Mouse (Mus musculus) skeletal muscle tissue, adult 2 months (tissue): Measurements from ENCODE around the gene Cdc25b.

Experiments
- DNase-seq: peaks from one replicate; pipeline ENCODE4 v3.0.0-alpha.2; 2012; ENCODE audit warnings: low read depth, low spot score

Cdc25b gene

GRCm38 (mm10) chr2:131159938-131160581, 26.7 kb upstream of the Cdc25b start, which contains the start of gene 1700037H04Rik:
1700037H04Rik (minus strand) TSS chr2:131160081.
- peak; percentile 98 for DNase-seq

GRCm38 (mm10) chr2:131160671-131161111, 26.1 kb upstream of the Cdc25b start:
- peak; percentile 30 for DNase-seq

- DNase-seq = no peak
Observed at GRCm38 (mm10) chr2:131163924-131164323, 22.8 kb upstream of the Cdc25b start.

- no peak for DNase-seq
Observed at GRCm38 (mm10) chr2:131166172-131166571, 20.6 kb upstream of the Cdc25b start.

GRCm38 (mm10) chr2:131167984-131168383, 18.8 kb upstream of the Cdc25b start:
- no peak for DNase-seq

GRCm38 (mm10) chr2:131168914-131169313, 17.8 kb upstream of the Cdc25b start:
- DNase-seq = no peak

- no peak for DNase-seq
Observed at GRCm38 (mm10) chr2:131170936-131171335, 15.8 kb upstream of the Cdc25b start.

GRCm38 (mm10) chr2:131171401-131172104, 15.2 kb upstream of the Cdc25b start:
- DNase-seq = no peak

GRCm38 (mm10) chr2:131172322-131172721, 14.4 kb upstream of the Cdc25b start:
- DNase-seq = no peak

- DNase-seq = peak; percentile 78
Observed at GRCm38 (mm10) chr2:131174700-131175099, 12.0 kb upstream of the Cdc25b start.

- no peak for DNase-seq
Observed at GRCm38 (mm10) chr2:131175286-131175944, 11.3 kb upstream of the Cdc25b start.

GRCm38 (mm10) chr2:131175945-131176309, 10.8 kb upstream of the Cdc25b start:
- DNase-seq = no peak

GRCm38 (mm10) chr2:131176491-131176890, 10.3 kb upstream of the Cdc25b start:
- no peak for DNase-seq

- no peak for DNase-seq
Observed at GRCm38 (mm10) chr2:131177932-131178331, 8.8 kb upstream of the Cdc25b start.

- DNase-seq = no peak
Observed at GRCm38 (mm10) chr2:131178828-131179245, 7.9 kb upstream of the Cdc25b start.

- DNase-seq = peak; percentile 51
Observed at GRCm38 (mm10) chr2:131179246-131179886, 7.4 kb upstream of the Cdc25b start.

- DNase-seq = peak; percentile 60
Observed at GRCm38 (mm10) chr2:131179990-131180587, 6.7 kb upstream of the Cdc25b start, which contains the start of gene Cenpb. Cenpb (minus strand) TSS chr2:131180067.

- no peak for DNase-seq
Observed at GRCm38 (mm10) chr2:131186343-131186742, 406 bp upstream of the Cdc25b start.

GRCm38 (mm10) chr2:131187602-131187922, 813 bp downstream of the Cdc25b start:
- DNase-seq = no peak

- DNase-seq = no peak
Observed at GRCm38 (mm10) chr2:131188311-131188710, 1.6 kb downstream of the Cdc25b start.

GRCm38 (mm10) chr2:131189521-131190309, 3.0 kb downstream of the Cdc25b start:
- DNase-seq = peak; percentile 86
